Mouse (Mus musculus) liver, embryonic 14.5 days (tissue): ENCODE results near the gene Pde4d.

Source experiments
- CTCF ChIP-seq: IDR thresholded peaks from 2 replicates; pipeline ENCODE4 v1.5.1; 2016; ENCODE audit warnings: antibody characterized with exemption, low read depth, control low read depth
- EP300 ChIP-seq: IDR thresholded peaks from 2 replicates; pipeline ENCODE4 v1.6.1; 2016; ENCODE audit warnings: antibody characterized with exemption, low read depth

DNA sequence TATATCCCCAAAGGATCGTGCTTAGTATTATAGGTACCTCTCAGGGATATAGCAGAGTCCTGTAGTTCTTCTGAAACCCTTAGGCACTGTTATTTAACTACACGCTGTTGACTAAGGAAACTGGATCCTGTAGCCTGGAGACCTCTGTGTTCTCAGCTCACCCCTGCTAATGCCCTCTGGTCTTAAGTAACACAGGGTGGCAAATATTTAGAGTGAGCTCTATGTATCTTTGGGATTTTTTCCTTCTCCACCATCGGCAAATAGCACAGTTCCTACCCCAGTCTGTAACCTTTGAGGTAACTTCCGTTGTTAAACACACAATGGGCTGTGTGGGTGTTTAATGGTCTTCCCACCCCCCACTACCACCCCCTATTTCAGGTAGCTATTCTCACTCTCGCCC is 102.5 kb downstream of the Pde4d start:
- TF ChIP-seq CTCF (no peak), EP300 (no peak)
